Mouse (Mus musculus) embryonic fibroblast, embryonic 13.5 days (primary cell): Measurements from ENCODE around the gene Kif1b.

ENCODE experiments used
- CTCF ChIP-seq: IDR thresholded peaks from 2 replicates; pipeline ENCODE4 v1.5.1; 2011; ENCODE audit warnings: mild to moderate bottlenecking, control low read depth, low read length, moderate library complexity, borderline replicate concordance; ENCODE audit not compliant: insufficient read depth
- POLR2A ChIP-seq: IDR thresholded peaks from 2 replicates; pipeline ENCODE4 v1.6.1; 2011; ENCODE audit warnings: low read depth, mild to moderate bottlenecking, control low read depth, low read length, moderate library complexity

DNA sequence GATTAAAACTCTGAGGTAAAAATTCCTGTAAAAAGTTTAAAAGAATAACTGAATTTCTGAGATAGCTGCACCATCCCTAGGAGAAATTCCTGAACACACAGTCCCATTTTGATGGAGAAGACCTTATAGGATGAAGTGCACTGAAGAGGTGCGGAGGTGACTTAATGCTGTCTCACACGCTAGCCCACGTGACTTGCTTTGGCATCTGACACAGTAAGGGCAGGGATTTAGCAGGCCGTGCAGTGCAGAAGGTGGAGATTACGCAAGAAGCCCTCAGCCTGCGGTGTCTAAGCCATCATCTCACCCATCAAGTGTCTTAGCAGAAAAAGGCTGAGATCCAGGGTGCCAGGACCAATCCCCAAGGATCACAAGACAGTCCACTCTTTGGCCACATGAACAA is 146.3 kb downstream of the Kif1b start:
- TF ChIP-seq CTCF: no peak
- TF ChIP-seq POLR2A: no peak
